Mouse (Mus musculus) liver, adult 2 months (tissue): Measurements from ENCODE around the gene Apom. TPM values are rescaled to one million over a fixed set of nuclear protein-coding genes. Genes with fewer than 3 reads are reported as not detected.

Experiments used
- DNase-seq: peaks from one replicate; pipeline ENCODE4 v3.0.0-alpha.2; 2011; ENCODE audit warnings: low read depth, low spot score; ENCODE audit errors: extremely low read depth
- H3K27ac ChIP-seq: fragments of 200-500 bp; replicated peaks from 2 replicates; pipeline ENCODE4 v1.5.1; 2012; ENCODE audit warnings: low read depth, mild to moderate bottlenecking, control low read depth, inconsistent platforms, low read length; ENCODE audit not compliant: insufficient read depth
- H3K27me3 ChIP-seq: fragments of 200-500 bp; 2 replicates; pipeline ENCODE4 v1.6.1; 2012; ENCODE audit warnings: mild to moderate bottlenecking, moderate library complexity, low read length, inconsistent platforms; ENCODE audit not compliant: control insufficient read depth, insufficient read depth
- H3K36me3 ChIP-seq: fragments of 200-500 bp; 2 replicates; pipeline ENCODE4 v1.6.1; 2012; ENCODE audit warnings: low read length, inconsistent platforms; ENCODE audit not compliant: control insufficient read depth, insufficient read depth
- H3K4me1 ChIP-seq: fragments of 200-500 bp; 2 replicates; pipeline ENCODE4 v1.6.1; 2011; ENCODE audit warnings: low read length; ENCODE audit not compliant: control insufficient read depth, insufficient read depth
- H3K4me3 ChIP-seq: fragments of 200-500 bp; 2 replicates; pipeline ENCODE4 v1.5.1; 2011; ENCODE audit warnings: low read depth, mild to moderate bottlenecking, control low read depth, low read length, moderate library complexity; ENCODE audit not compliant: insufficient read depth
- H3K79me2 ChIP-seq: fragments of 200-500 bp; 2 replicates; pipeline ENCODE4 v1.6.1; 2012; ENCODE audit warnings: inconsistent platforms, mild to moderate bottlenecking, low read length, moderate library complexity; ENCODE audit not compliant: control insufficient read depth, insufficient read depth
- H3K9ac ChIP-seq: fragments of 200-500 bp; 2 replicates; pipeline ENCODE4 v1.6.1; 2012; ENCODE audit warnings: low read depth, mild to moderate bottlenecking, control low read depth, inconsistent platforms, low read length
- CTCF ChIP-seq: fragments of 200-500 bp; IDR thresholded peaks from 2 replicates; pipeline ENCODE4 v1.5.1; 2011; ENCODE audit warnings: low read depth, low read length, control low read depth
- POLR2A ChIP-seq: fragments of 200-500 bp; IDR thresholded peaks from 2 replicates; pipeline ENCODE4 v1.6.1; 2011; ENCODE audit warnings: low read length, control low read depth; ENCODE audit not compliant: insufficient read depth; ENCODE audit errors: extremely low read depth
- WGBS: fragments of 180-500 bp; shearing (Covaris S2); methylation state at CpG from one replicate; pipeline ENCODE4 v1.1.7; 2018; 5-methylcytosine and 5-hydroxymethylcytosine counted together
- polyA plus RNA-seq: library from polyadenylated mRNA; depleted of rRNA; stranded (reverse); fragments of >200 nt; gene quantifications from 2 replicates; pipeline ENCODE4 v1.2.3, GENCODE M21; 2012
- total RNA-seq: library from RNA; depleted of rRNA; stranded (reverse); fragments of >200 nt; gene quantifications from 2 replicates; pipeline ENCODE4 v1.2.3, GENCODE M21; 2014

The Apom gene
- total and polyA plus RNA-seq, 2 experiments = 432 to 575 TPM

DNA sequence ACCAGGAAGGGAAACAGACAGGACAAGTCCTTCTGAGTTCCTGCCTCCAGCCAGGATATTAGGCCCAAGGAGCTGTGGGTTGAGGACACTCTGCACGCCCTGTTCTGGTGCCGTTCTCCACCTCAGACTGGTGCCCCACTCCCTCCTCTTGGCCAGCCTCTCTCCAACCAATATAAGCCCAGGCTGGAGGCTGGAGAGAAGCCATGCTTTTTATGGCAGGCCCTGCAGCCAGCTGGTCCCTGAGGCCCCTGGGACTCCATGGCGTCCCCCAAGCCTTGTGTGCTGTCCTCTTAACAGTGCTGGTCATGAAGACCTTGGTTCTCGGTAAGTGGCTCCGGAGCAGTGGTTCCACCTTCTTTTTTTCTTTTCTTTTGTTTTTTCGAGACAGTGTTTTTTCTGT lies 23.8 kb downstream of the Apom start, which contains the start of gene Ly6g5c:
Ly6g5c (plus strand) TSS at position 183 of the 400 bp plus-strand sequence.
- Histone ChIP-seq H3K4me3 (no peak within 1 kb of the TSS), H3K4me1 (peaks cover 4% of the 10 kb centered on the region; the same call in 1 of the 2 replicates), H3K27ac (no peak within 1 kb of the TSS), H3K27me3 (no peaks in the 10 kb centered on the region), H3K79me2 (no peaks in the 10 kb centered on the region), H3K36me3 (no peaks in the 10 kb centered on the region), H3K9ac (no peak within 1 kb of the TSS)
- DNase-seq = no peak
- TF ChIP-seq POLR2A (no peak), CTCF (no peak)
- 88% methylated on average over 6 of the region's 6 CpGs for WGBS

DNA sequence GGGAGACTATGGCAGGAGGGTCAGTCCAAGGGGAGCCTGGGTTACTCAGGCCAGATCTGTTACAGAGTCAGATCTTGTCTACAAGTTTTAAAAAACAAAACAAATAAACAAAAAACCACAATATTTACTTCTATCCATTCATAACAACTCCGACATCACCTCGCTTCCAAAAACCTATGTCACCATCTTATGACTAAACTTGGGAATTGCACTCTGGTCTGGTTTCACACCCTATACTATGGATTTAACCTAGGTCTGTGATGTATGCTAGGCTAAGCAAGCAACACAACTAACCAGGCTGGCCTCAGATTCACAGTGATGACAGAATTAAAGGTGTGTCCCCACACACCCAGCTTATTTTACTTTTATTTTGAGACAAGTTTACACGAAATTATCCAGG lies 25.3 kb downstream of the Apom start:
- Histone ChIP-seq H3K4me3 (no peak overlapping the region), H3K36me3 (peaks cover 5% of the 10 kb centered on the region; the same call in 1 of the 2 replicates), H3K27ac (no peak overlapping the region), H3K4me1 (peaks cover 7% of the 10 kb centered on the region; the same call in 1 of the 2 replicates), H3K27me3 (no peaks in the 10 kb centered on the region), H3K79me2 (no peaks in the 10 kb centered on the region), H3K9ac (no peak overlapping the region)
- 80% methylated on average over 3 of the region's 3 CpGs for WGBS
- no peak for TF ChIP-seq POLR2A
- TF ChIP-seq CTCF = no peak
- no peak for DNase-seq

- no peaks in the 10 kb centered on the region for H3K79me2 ChIP-seq
- no peak overlapping the region for H3K9ac ChIP-seq
- H3K27ac ChIP-seq = no peak overlapping the region
- no peaks in the 10 kb centered on the region for H3K27me3 ChIP-seq
- TF ChIP-seq POLR2A = no peak
- TF ChIP-seq CTCF = peak; percentile 64
- no peak for DNase-seq
- H3K4me1 ChIP-seq = peaks cover 7% of the 10 kb centered on the region; the same call in 1 of the 2 replicates
- 43% methylated on average over 13 of the region's 13 CpGs for WGBS
- H3K36me3 ChIP-seq = peaks cover 8% of the 10 kb centered on the region
- H3K4me3 ChIP-seq = no peak overlapping the region
Measured at GRCm38 (mm10) chr17:35105740-35106389, 26.0 kb downstream of the Apom start.

GRCm38 (mm10) chr17:35104754-35105153 lies 27.1 kb downstream of the Apom start:
- no peak overlapping the region for H3K9ac ChIP-seq
- TF ChIP-seq CTCF (no peak), POLR2A (no peak)
- H3K36me3 ChIP-seq = peaks cover 8% of the 10 kb centered on the region
- 84% methylated on average over 6 of the region's 6 CpGs for WGBS
- peaks cover 7% of the 10 kb centered on the region; the same call in 1 of the 2 replicates for H3K4me1 ChIP-seq
- no peaks in the 10 kb centered on the region for H3K79me2 ChIP-seq
- H3K4me3 ChIP-seq = no peak overlapping the region
- no peaks in the 10 kb centered on the region for H3K27me3 ChIP-seq
- no peak for DNase-seq
- H3K27ac ChIP-seq = no peak overlapping the region

GRCm38 (mm10) chr17:35104079-35104478 lies 27.8 kb downstream of the Apom start:
- peaks cover 8% of the 10 kb centered on the region for H3K36me3 ChIP-seq
- no peaks in the 10 kb centered on the region for H3K27me3 ChIP-seq
- no peaks in the 10 kb centered on the region for H3K79me2 ChIP-seq
- no peak for DNase-seq
- no peak overlapping the region for H3K4me3 ChIP-seq
- no peak overlapping the region for H3K9ac ChIP-seq
- TF ChIP-seq POLR2A (no peak), CTCF (no peak)
- WGBS = 97% methylated on average over 7 of the region's 7 CpGs
- H3K27ac ChIP-seq = no peak overlapping the region
- peaks cover 7% of the 10 kb centered on the region; the same call in 1 of the 2 replicates for H3K4me1 ChIP-seq

DNA sequence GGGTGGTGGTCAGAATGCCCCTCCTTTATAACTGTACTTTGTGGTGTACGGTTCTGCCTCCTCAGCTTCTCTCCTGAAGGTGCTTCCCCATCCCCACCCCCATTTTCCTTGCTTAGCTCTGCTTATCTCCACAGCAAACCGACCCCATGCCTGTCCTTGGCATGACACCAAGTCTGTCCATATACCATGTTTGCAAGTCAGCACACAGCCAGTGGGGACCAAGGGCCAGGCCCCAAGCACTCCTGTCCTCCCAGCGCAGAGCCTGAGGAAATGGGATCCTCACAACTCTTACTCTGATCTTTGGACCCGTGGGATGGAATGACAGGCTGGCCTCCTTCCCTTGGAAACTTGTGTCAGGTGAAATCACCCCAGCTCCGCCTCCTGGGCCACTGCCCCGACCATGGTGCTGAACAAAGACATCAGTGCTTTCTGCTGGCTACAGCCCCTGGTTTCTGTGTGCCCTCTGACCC lies 28.6 kb downstream of the Apom start:
- no peaks in the 10 kb centered on the region for H3K27me3 ChIP-seq
- H3K27ac ChIP-seq = no peak overlapping the region
- H3K9ac ChIP-seq = no peak overlapping the region
- WGBS = 17% methylated on average over 6 of the region's 6 CpGs
- H3K79me2 ChIP-seq = no peaks in the 10 kb centered on the region
- no peak overlapping the region for H3K4me3 ChIP-seq
- H3K4me1 ChIP-seq = peaks cover 7% of the 10 kb centered on the region; the same call in 1 of the 2 replicates
- DNase-seq = peak; percentile 72
- peaks cover 8% of the 10 kb centered on the region for H3K36me3 ChIP-seq
- no peak for TF ChIP-seq CTCF
- TF ChIP-seq POLR2A = no peak
